Mouse (Mus musculus) B cell, adult 2 months (primary cell): Measurements from ENCODE around the gene Wscd1.
"Not testable (repeated sequence)": the region's sequence is repeated elsewhere in the genome, so short reads cannot be mapped to it uniquely, and the experiment has no call there.

Experiments used
- DNase-seq, 2 experiments: peaks; one replicate each; pipeline ENCODE4 v3.0.0; 2022

Wscd1 gene

GRCm38 (mm10) chr11:71771074-71771473 lies 21.4 kb downstream of the Wscd1 start:
- no peak for DNase-seq

DNA sequence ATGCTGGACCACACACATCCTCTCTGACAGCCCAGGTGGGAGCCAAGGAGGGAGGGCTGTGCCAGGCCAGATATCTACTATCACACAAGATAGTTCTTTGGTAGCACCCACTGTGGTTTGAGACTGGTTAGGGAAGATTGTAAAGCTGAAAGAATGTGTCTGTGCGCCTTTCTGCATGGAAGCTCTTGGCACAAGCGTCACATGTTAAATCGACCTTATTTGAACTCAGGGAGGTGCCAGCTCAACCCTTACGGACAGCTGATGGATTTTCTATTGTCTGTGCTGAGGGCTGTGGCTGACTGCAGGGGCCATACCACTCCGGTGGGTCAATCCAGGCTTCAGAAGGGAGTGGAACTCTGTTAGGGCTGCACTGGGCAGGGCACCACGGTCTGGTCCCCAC lies 22.3 kb downstream of the Wscd1 start:
- no peak for DNase-seq

GRCm38 (mm10) chr11:71772802-71773201 lies 23.1 kb downstream of the Wscd1 start:
- no peak for DNase-seq

- DNase-seq: no peak
These were observed 24.5 kb downstream of the Wscd1 start for GRCm38 (mm10) chr11:71773986-71774767.

- DNase-seq: no peak
These were observed 25.3 kb downstream of the Wscd1 start for GRCm38 (mm10) chr11:71775056-71775455.

DNA sequence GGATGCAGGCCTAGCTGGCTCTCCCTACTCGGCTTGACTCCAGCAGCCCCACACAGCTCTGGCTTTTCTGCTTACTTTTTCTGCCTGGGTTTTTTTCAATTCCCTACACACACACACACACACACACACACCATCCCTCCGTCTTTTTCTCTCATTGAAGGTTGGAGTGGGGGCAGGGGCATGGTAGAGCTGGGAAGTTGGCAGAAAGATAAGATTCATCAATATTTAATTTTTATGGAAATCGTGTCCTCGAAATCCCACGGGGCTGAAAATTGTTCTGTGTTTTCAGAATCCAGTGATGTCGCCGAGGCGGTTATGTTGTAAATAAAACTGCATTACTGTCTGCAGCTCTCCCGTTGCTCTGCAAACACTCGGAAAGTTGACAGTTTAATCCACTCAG lies 29.9 kb downstream of the Wscd1 start:
- no peak for DNase-seq

DNA sequence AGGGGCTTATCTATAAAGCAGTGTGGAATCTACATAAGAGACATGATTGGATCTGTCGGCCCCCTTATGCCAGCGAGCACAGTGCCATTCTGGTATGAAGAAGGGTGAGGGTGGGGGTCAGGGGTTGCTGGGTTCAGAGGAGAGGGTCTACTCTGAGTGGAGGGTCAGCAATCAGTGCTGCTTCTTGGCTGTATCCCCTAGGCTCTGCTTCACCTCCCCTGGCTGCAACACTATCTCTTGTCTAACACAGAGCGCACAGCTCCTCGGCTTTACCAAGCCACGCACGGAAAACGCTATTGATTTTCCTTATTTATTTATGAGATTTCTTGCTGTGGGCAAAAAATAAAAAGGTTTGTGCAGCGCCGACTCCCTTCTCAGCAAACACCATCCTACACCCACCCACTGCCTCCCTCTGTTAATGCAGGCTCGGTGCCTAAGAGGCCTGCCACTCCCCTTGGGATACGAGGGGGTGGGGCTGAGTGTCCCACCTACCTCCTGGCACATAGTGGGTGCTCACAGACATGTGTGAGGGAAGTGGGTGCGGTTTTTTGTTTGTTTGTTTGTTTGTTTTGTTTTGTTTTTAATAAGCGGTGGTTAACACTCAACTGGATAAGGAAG lies 32.1 kb downstream of the Wscd1 start:
- no peak for DNase-seq

GRCm38 (mm10) chr11:71785499-71785898 lies 35.8 kb downstream of the Wscd1 start:
- DNase-seq: no peak

GRCm38 (mm10) chr11:71788209-71788608 lies 38.5 kb downstream of the Wscd1 start:
- no peak for DNase-seq

DNA sequence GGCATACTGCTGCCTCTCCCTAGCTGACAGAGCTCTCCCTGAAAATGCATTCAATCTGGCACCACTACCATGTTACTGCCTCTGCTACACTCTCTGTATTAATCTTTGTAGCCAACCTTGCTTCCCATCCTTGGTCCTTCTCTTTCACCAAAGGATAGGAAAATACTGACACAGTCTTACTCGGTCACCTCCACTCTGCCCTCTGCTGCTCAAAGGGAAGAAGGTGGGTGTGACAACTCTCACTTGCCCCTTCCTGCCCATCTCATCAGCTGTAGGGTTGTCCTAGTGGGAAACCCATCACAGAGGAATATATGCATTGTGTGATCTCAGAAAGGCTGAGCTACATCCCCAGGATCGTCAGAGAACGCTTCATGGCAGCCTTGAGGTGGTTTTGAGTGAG lies 40.5 kb downstream of the Wscd1 start:
- DNase-seq: no peak

- DNase-seq: no peak
These were observed 49.5 kb downstream of the Wscd1 start for GRCm38 (mm10) chr11:71799206-71799605.

DNA sequence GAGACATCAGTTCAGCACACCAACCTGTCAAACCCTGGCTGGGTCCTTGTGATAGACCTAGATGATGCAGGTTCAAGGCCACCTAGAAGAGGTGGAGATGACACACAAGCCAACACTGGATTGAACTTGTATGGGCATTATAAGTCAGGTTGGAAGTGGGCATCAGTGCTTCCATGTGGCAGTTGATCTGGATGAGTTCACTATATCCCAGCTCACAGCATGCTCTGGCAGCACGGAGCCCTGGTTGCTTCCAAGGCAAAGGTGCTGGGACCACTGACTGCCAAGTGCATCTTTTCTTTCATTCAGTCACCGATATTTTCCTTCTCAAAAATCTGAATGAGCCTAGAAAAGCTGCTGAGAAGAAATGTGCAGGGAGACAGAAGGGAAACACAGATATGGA lies 58.8 kb downstream of the Wscd1 start:
- DNase-seq: no peak

GRCm38 (mm10) chr11:71811828-71812227 lies 62.1 kb downstream of the Wscd1 start:
- DNase-seq: no peak

DNA sequence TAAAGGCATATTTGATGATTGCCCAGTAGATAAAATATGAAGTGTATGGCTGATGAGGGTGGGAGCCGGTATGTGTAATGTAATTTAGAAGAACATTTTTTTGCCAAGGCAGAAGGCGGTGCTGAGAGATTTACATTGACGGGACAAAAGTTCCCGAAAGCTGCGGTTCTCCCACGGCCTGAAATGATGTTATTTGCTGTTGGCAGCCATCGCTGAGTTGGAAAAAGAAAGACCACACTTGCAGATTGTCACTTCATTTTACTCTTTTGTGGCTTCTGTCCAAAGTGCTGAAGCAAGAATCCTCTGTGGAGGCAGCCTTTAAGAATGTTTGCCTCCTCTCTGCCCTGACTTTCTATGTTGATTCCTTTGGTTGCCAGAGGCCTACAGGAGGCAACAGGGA lies 63.2 kb downstream of the Wscd1 start:
- no peak for DNase-seq

DNA sequence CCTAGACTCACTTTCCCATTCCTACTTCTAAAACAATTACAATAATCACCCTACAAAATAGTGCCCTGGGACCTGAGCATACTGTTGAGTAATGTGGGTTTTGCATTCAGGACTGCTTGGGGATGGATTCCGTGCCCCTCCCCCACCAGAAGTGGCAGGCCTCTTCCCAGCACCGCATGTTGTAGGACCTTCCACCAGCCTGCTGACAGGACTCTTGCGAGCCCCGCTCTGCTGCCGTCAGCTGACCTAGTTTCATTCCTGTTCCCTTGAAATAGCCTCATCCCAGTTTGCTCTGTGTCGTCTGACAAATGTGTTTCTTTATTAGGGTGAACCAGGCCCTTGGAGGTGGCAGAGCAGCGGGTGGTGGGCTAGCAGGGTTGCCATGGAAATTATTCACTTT lies 64.8 kb downstream of the Wscd1 start:
- no peak for DNase-seq

DNA sequence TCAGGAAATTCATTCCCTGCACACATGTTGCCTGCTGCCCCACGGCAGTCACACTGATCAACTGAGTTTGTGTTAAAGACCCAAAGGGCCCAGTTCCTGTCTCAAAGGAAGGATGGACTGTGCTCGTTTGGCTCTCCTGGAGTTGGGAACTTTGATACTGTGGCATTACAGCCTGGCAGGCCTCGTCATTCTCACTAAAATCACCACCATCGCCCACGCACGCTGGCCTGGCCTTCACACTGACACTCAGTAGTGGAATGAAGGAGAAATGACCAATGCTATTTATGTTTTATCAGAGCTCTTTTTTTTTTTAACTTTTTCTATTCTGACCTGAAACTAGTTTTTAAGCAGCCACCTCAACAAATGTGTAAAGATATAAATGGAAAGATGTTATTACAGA lies 65.6 kb downstream of the Wscd1 start:
- no peak for DNase-seq

- DNase-seq: no peak
These were observed 67.2 kb downstream of the Wscd1 start for GRCm38 (mm10) chr11:71816918-71817317.

- DNase-seq: no peak
These were observed 67.6 kb downstream of the Wscd1 start for GRCm38 (mm10) chr11:71817341-71817740.

GRCm38 (mm10) chr11:71818111-71818510 lies 68.4 kb downstream of the Wscd1 start:
- DNase-seq: no peak

- DNase-seq: no peak
These were observed 70.2 kb downstream of the Wscd1 start for GRCm38 (mm10) chr11:71819901-71820300.

DNA sequence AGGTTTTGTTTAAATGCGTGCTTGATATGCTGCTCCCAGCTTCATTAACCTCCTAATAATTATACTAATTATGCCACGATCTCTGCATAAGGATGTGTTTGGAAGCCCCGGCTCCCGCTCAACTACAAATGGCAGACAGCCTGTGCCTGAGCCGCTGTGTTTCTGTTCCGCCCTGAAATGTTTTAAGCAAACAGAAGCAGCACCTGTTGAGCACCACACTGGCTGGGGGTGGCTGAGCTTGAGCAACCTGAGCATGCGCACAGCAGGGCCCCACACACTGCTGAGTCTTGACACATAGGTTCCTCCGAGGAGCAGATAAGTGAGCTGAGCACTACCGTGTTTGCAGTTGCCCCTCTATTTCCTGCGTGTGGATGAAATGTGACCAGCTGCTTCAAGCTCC lies 71.1 kb downstream of the Wscd1 start:
- DNase-seq: no peak

DNA sequence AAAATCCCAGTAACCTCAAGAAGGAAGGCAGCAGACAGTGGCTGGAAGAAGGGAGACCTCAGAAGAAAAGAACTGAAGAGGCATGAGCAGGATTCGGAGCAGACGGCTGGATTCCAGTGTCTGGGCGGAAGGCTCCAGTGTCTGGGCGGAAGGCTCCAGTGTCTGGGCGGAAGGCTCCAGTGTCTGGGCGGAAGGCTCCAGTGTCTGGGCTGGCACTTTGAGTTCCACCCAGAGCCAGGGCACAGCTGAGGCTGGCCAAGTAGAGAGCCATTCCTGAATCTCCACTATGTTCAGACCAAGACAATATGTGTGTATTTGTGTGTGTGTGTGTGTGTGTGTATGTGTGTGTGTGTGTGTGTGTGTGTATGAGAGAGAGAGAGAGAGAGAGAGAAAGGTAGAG lies 71.8 kb downstream of the Wscd1 start:
- DNase-seq: not testable (repeated sequence)

GRCm38 (mm10) chr11:71822031-71822430 lies 72.3 kb downstream of the Wscd1 start:
- DNase-seq: no peak

DNA sequence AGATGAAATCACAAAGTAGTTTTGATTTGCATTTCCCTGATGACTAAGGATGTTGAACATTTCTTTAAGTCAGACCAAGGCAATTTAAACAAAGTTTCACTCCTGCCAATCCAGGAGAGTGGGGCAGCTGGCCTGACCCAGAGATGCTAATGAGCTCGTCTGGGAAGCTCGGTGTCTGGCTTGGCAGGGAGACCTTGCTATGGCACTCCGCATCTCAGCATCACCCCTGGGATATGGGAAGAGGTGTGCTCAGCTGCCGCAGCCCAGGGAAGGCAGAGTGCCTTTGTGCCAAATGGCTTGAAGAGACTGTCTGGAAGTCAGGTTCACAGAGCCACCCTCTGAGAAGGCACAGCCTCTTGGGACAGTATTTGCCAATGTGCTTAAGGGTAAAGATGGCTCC lies 75.3 kb downstream of the Wscd1 start:
- DNase-seq: no peak
